Mouse (Mus musculus) heart, postnatal 0 days (tissue): ENCODE results near the gene Slc47a2. TPM values are rescaled to one million over a fixed set of nuclear protein-coding genes. Genes with fewer than 3 reads are reported as not detected.

Source experiments
- ATAC-seq: fragments of 200-750 bp; cut with Nextera tagmentation; 2 replicates; pipeline ENCODE4 v1.8.0; 2017; ENCODE audit warnings: low read depth, moderate number of reproducible peaks, moderate library complexity; ENCODE audit not compliant: insufficient read depth
- DNase-seq: peaks from one replicate; pipeline ENCODE4 v3.0.0-alpha.2; 2016; ENCODE audit warnings: low spot score
- H3K27ac ChIP-seq: fragments of 300-500 bp; sonication (generic); 2 replicates; pipeline ENCODE4 v1.5.1; 2014; ENCODE audit warnings: low read depth, mild to moderate bottlenecking
- H3K27me3 ChIP-seq: fragments of 300-500 bp; sonication (generic); 2 replicates; pipeline ENCODE4 v1.6.1; 2014; ENCODE audit warnings: low read length, mixed read lengths; ENCODE audit not compliant: control insufficient read depth, insufficient read depth
- H3K36me3 ChIP-seq: fragments of 300-500 bp; sonication (generic); replicated peaks from 2 replicates; pipeline ENCODE4 v1.6.1; 2014; ENCODE audit warnings: low read length, mixed read lengths; ENCODE audit not compliant: control insufficient read depth, insufficient read depth
- H3K4me1 ChIP-seq: fragments of 300-500 bp; sonication (generic); 2 replicates; pipeline ENCODE4 v1.6.1; 2014; ENCODE audit warnings: antibody characterized with exemption; ENCODE audit not compliant: control insufficient read depth, insufficient read depth
- H3K4me2 ChIP-seq: fragments of 300-500 bp; sonication (generic); 2 replicates; pipeline ENCODE4 v1.6.1; 2014; ENCODE audit warnings: low read depth, mild to moderate bottlenecking, low read length, moderate library complexity
- H3K4me3 ChIP-seq: fragments of 300-500 bp; sonication (generic); 2 replicates; pipeline ENCODE4 v1.5.1; 2014; ENCODE audit warnings: low read depth, low read length
- H3K9ac ChIP-seq: fragments of 300-500 bp; sonication (generic); replicated peaks from 2 replicates; pipeline ENCODE4 v1.6.1; 2014; ENCODE audit warnings: low read depth, low read length, mixed read lengths
- H3K9me3 ChIP-seq: fragments of 300-500 bp; sonication (generic); replicated peaks from 2 replicates; pipeline ENCODE4 v1.6.1; 2016; ENCODE audit warnings: low read length; ENCODE audit not compliant: control insufficient read depth
- CTCF ChIP-seq: IDR thresholded peaks from 2 replicates; pipeline ENCODE4 v1.5.1; 2016; ENCODE audit warnings: antibody characterized with exemption, control low read depth, low read depth
- EP300 ChIP-seq: IDR thresholded peaks from 2 replicates; pipeline ENCODE4 v1.6.1; 2016; ENCODE audit warnings: antibody characterized with exemption, low read depth
- WGBS: fragments of 180-500 bp; shearing (Covaris S2); extraction: QIAGEN DNeasy Blood & Tissue Kit; methylation state at CpG from one replicate; pipeline ENCODE4 v1.1.7; 2014; 5-methylcytosine and 5-hydroxymethylcytosine counted together
- polyA plus RNA-seq: library from polyadenylated mRNA; unstranded; fragments of >200 nt; fragmentation: Nextera tagmentation; extraction: Ambion mirVana; gene quantifications from 2 replicates; pipeline ENCODE4 v1.2.1, GENCODE M21; 2015
- total RNA-seq: library from RNA; depleted of rRNA; stranded (reverse); fragments of >200 nt; gene quantifications from 2 replicates; pipeline ENCODE4 v1.2.3, GENCODE M21; 2014; ENCODE audit warnings: low replicate concordance

The Slc47a2 gene
- total and polyA plus RNA-seq, 2 experiments from 2014 or later, result 0.14 TPM; not detected in 1

DNA sequence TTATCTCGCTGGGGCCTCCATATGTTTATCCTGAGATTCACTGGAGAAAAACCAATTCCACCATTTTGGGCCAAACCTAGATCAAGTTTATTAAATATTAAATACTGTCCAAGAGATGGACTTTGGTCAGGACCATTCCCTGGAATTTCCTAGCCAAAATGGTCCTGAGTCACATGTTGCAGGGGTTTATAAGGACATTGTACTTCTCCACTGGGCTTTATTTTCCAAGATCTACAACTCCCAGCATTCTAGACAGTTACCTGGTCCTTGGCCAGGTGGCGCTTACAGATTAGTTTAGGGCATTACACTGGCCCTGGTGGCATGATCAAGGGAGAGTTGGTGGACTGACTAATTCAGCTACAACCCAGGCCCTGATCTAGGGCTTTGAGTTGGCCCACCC is 47.1 kb downstream of the Slc47a2 start:
- DNase-seq (no peak), ATAC-seq (no peak)
- 82% methylated on average over 2 of the region's 2 CpGs for WGBS
- Histone ChIP-seq H3K36me3 (no peaks in the 10 kb centered on the region), H3K9ac (no peak overlapping the region), H3K4me2 (no peak overlapping the region), H3K4me3 (no peak overlapping the region), H3K9me3 (0 out of 2 replicates have a peak, but pooled peaks cover 6% of the 10 kb centered on the region), H3K27ac (no peak overlapping the region), H3K4me1 (peaks cover 17% of the 10 kb centered on the region), H3K27me3 (no peaks in the 10 kb centered on the region)
- TF ChIP-seq CTCF (no peak), EP300 (no peak)

DNA sequence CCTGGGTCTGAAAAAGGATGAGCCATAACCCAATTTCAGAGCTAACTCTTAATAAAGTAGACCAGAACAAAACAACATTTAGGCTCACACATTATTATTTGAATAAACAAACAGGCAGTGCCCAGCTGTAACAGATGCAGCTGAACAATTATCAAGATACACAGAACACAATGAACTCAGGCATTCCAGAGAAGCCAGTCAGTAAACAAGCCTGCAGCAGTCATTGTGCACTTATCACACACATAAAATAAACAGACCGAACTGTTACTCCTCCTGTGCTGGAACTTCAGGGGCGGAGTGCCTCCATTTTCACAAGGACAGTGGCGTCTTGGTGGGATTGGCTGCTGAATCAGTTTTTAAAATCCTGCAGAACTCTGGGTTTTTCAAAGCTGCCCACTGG is 48.2 kb downstream of the Slc47a2 start:
- no peak for DNase-seq
- H3K36me3 ChIP-seq, result no peaks in the 10 kb centered on the region
- 0 out of 2 replicates have a peak, but pooled peaks cover 6% of the 10 kb centered on the region for H3K9me3 ChIP-seq
- TF ChIP-seq CTCF (no peak), EP300 (no peak)
- peaks cover 8% of the 10 kb centered on the region; the same call in 1 of the 2 replicates for H3K4me1 ChIP-seq
- no peak for ATAC-seq
- no peaks in the 10 kb centered on the region for H3K27me3 ChIP-seq
- H3K4me2 ChIP-seq, result no peak overlapping the region
- WGBS, result 61% methylated on average over 3 of the region's 3 CpGs
- H3K27ac ChIP-seq, result no peak overlapping the region
- H3K9ac ChIP-seq, result no peak overlapping the region
- H3K4me3 ChIP-seq, result no peak overlapping the region

DNA sequence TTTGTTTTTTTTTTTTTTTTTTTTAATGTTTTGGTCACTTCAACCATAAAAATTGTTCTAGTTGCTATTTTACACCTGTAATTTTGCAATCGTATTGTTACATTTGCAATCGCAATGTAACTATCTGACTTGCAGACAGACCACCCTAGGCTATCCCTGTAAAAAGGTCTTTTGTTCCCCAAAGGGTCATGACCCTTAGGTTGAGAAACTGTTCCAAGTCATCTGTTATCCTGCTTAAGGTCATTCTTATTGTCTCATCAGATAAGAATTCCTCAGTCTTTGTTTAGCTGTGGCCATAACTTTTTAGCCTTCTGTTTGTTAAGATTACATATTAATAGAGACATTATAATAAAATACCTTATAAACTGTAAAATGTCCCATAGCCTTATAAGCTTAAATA is 49.4 kb downstream of the Slc47a2 start:
- no peak for DNase-seq
- Histone ChIP-seq H3K4me1 (no peaks in the 10 kb centered on the region), H3K36me3 (no peaks in the 10 kb centered on the region), H3K4me2 (no peak overlapping the region), H3K9ac (no peak overlapping the region), H3K27ac (no peak overlapping the region), H3K4me3 (no peak overlapping the region), H3K9me3 (0 out of 2 replicates have a peak, but pooled peaks cover 6% of the 10 kb centered on the region), H3K27me3 (no peaks in the 10 kb centered on the region)
- WGBS, result 69% methylated on average over 2 of the region's 2 CpGs
- TF ChIP-seq EP300 (no peak), CTCF (no peak)
- ATAC-seq, result no peak

DNA sequence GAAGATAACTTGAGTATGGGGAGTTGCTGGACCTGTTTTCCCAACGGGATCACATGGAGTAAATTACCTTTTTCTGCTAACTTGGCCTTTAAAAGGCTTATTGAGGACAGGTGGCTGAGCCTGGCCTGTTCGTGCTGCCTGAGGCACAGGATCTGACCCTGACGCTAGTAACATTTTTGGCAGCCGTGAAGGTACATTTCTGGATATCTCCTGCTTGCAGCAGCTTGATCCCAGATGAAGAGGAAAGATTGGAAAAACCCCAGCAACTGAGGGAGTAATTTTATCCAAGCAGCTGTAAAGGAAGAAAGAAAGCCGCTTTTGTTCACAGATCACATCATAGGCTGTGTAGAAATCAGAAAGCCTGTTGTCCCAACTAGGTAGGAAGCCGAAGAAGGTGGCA is 58.3 kb downstream of the Slc47a2 start:
- Histone ChIP-seq H3K9ac (no peak overlapping the region), H3K27me3 (no peaks in the 10 kb centered on the region), H3K4me3 (no peak overlapping the region), H3K36me3 (no peaks in the 10 kb centered on the region), H3K4me2 (no peak overlapping the region), H3K27ac (no peak overlapping the region), H3K9me3 (no peaks in the 10 kb centered on the region), H3K4me1 (0 out of 2 replicates have a peak, but pooled peaks cover 6% of the 10 kb centered on the region)
- DNase-seq, result no peak
- ATAC-seq, result no peak
- TF ChIP-seq CTCF, result no peak
- no peak for TF ChIP-seq EP300
- 72% methylated on average over 6 of the region's 6 CpGs for WGBS

DNA sequence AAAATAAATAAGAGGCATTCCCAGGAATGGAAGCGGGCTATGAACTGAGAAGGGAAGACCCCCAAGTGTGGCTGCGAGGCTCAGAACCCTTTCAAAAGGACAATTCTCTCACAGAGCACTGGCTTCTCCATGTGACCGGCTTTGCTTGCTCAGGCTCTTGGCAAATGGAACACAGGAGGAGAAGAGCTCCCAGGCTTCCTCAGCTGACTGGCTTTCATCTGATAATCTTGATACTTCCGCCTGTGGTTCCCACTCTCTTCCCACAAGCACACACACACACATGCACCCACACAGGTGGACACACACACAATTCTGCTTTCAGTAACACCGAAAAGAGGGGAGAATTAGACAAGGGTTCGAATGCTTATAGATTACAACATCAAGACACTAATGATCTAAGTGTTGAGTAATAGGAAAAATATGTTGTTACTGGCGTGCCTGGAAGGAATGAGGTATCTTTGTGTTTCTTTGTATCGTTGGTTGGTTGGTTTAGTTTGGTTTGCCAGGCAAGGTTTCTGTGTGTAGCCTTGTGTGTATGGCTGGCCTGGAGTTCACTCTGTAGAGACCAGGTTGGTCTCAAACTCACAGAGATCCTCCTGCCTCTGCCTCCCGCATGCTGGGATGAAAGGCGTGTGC is 59.1 kb downstream of the Slc47a2 start:
- no peak overlapping the region for H3K4me3 ChIP-seq
- no peak overlapping the region for H3K27ac ChIP-seq
- no peaks in the 10 kb centered on the region for H3K9me3 ChIP-seq
- H3K36me3 ChIP-seq, result no peaks in the 10 kb centered on the region
- H3K4me2 ChIP-seq, result no peak overlapping the region
- ATAC-seq (no peak), DNase-seq (no peak)
- no peak overlapping the region for H3K9ac ChIP-seq
- WGBS, result 72% methylated on average over 10 of the region's 10 CpGs
- 0 out of 2 replicates have a peak, but pooled peaks cover 6% of the 10 kb centered on the region for H3K4me1 ChIP-seq
- TF ChIP-seq CTCF, result no peak
- TF ChIP-seq EP300, result no peak
- no peaks in the 10 kb centered on the region for H3K27me3 ChIP-seq
